Mouse (Mus musculus) fibroblast of lung, adult 2 months (primary cell): Measurements from ENCODE around the gene Apol10b.
"Not testable (repeated sequence)": the region's sequence is repeated elsewhere in the genome, so short reads cannot be mapped to it uniquely, and the experiment has no call there.

Source experiments
- DNase-seq: peaks from one replicate; pipeline ENCODE4 v3.0.0-alpha.2; 2011; ENCODE audit warnings: low read depth

Apol10b gene

DNA sequence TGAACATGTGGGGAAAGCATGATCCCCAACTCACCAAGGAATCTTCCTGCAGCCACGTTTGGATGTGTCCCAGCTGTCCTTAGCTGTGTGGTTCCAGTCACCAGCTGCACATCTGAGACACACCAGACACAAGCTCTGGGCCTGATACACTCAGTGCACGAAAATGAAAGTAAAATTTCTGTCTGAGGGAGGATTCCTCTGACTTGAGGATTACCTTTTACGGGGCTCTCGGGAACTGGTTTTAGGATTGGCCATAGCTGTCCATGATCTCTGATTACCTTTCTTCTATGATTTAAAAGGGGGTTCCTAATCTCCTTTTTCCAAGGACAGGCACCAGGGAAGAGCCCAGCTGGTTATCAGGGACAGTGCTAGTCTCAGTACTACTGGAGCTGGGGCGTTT lies at the start of gene Apol10b:
Gene Apol10b, minus strand, starts transcription at position 165 of the 400 bp plus-strand sequence.
- DNase-seq: no peak

- DNase-seq: not testable (repeated sequence)
These were observed 47.3 kb upstream of the Apol10b start, which contains the start of gene Apol11b for GRCm38 (mm10) chr15:77643176-77643575. Gene Apol11b, minus strand, starts transcription at chr15:77643286.

- DNase-seq: not testable (repeated sequence)
These were observed 33.9 kb upstream of the Apol10b start for GRCm38 (mm10) chr15:77629822-77630221.

DNA sequence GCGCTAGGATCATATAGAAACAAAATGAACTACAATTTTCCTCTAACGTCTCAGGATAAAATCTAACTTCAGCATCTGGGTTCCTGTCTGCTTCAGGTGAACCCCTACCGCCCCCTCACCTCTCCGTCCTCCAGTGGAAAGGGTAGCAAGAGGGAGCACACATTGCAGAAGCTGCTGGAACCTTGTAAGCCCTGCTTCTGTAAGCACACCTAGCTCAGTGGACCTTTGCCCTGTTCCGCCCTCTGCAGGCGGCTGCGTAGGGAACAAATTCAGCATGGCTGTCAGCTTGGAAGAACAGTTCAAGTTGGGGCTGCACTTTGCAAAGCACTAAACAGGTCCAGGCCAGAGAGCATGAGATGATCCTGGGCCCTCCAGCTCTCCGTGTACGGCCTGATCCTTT lies 32.7 kb upstream of the Apol10b start:
- not testable (repeated sequence) for DNase-seq

DNA sequence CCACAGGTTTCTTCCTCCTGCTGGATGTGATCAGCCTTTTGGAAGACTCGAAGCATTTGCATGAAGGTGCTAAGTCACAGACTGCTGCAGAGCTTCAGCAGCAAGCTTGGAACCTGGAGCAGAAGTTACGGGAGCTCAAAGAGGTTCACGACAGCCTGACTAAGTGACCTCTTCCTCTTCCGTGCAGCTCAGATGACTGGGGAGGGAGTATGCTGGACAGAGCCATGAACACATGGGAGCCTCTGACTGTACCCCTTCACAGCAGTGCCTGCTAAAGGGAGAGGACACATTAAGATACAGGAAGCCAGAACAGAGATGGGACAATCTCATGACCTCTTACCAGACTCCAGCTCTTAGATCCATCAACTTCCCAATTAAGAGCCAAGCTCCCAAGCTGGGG lies 30.5 kb upstream of the Apol10b start:
- DNase-seq: not testable (repeated sequence)

- DNase-seq: no peak
These were observed 28.8 kb upstream of the Apol10b start for GRCm38 (mm10) chr15:77624710-77625109.

DNA sequence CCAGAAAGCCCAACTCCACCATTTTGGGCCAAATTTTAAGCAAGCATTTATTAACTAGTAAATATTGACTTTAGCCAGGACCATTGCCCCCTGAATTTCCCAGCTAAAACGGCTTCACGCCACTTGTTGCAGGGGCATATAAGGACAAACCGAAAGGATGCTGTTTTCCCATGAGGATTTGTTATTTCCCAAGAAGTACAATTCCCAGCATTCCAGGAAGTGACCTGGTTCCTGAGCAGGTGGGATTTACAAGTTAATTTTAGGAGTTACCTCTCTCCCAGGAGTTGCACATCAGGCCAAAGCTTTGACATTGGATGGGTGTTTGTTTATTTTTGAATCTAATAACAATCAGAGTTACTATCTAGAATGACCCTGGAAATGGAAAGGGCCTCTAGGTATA lies 10.1 kb upstream of the Apol10b start:
- no peak for DNase-seq

- DNase-seq: no peak
These were observed 3.0 kb upstream of the Apol10b start, which contains the start of gene Gm36245 for GRCm38 (mm10) chr15:77598958-77599357. Gene Gm36245, plus strand, starts transcription at chr15:77599258.

- DNase-seq: no peak
These were observed 2.5 kb upstream of the Apol10b start for GRCm38 (mm10) chr15:77598429-77598828.

DNA sequence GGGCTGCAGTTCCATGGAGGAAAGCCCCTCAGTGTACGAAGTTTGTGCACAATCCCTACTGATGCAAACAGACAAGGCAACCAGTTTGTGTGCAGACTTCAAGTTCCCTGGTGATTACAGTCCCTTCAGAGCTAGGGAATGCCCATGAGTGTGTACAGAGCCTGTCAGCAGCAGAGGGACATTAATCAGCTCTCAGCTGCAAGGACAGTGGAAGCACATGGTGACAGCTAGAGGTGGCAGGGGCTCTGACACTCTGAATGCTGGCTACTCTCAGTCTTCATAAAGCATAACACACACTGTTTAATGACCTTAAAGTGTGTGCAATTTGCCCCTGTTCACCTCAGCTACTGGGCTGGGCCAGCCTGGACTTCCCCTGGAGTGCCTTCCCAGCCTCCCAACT lies 2.4 kb downstream of the Apol10b start:
- no peak for DNase-seq

DNA sequence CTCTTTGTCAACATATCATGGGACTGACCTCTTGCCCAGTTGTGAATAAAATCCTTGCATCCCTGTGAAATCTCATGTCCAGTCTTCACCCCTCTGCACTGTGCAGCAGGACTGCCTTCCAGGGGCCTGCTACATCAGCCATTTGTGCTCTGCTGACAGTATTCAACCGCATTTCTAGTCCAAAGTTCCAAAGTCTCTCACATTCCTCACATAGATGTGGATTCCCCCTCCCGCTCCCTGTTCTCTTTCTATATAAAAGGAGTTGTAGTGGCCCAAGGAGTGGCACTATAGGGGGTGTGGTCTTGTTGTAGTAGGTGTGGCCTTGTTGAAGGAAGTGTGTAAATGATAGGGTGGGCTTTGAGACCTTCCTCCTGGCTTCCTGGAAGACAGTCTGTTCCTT lies 5.0 kb downstream of the Apol10b start:
- DNase-seq: no peak

DNA sequence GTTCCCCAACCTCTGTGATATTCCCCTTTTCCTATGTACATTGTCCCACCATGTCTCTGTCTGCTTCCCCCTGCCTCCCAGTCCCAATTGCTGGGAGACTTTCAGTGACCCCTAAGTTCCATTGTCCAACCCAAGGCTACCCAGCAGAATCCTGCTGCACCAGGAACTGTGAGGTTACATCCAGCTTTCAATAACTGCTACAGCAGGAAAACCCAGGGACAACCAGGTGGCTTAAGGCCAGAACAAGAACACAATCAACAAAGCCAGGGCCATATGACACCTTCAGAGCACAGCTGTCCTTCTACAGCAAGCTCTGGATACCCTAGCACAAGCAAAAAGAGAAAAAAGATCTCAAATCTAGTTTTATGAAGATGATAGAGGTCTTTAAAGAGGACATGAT lies 6.9 kb downstream of the Apol10b start:
- DNase-seq: no peak

GRCm38 (mm10) chr15:77587026-77587425 lies 8.9 kb downstream of the Apol10b start:
- DNase-seq: no peak

- DNase-seq: no peak
These were observed 14.2 kb downstream of the Apol10b start for GRCm38 (mm10) chr15:77581681-77582080.

DNA sequence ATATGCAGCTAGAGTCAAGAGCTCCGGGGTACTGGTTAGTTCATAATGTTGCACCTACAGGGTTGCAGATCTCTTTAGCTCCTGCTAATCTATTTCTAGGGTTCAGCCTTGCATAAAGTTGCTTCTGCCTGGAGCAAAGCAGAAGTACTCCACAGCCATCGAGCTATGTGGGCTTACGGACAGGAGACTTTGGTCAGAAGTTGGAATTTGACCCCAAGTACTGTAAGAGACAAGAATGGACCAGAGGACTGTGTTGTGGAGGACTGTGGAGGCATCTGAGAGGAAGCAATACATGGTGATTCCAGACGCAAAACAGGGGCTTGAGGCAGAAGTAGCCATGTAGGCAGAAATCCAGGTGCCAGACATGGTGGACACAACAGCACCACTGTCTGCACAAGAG lies 16.6 kb downstream of the Apol10b start:
- DNase-seq: no peak

DNA sequence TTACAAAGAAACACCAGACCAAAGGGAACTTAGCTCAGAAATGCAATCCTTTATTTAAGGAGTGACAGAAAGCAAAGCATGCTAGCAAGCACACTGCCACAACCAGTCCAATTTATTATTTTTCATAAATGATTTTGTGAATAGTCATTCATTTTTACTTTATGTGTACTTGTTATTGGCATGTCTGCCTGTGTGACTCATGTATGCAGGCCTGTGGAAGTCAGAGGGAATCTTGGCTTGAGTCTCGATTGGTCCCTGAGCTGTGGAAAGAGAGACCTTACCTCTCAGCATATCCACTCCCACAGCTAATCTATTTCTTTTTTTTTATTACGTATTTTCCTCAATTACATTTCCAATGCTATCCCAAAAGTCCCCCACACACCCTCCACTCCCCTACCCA lies 17.1 kb downstream of the Apol10b start:
- DNase-seq: peak; percentile 27

GRCm38 (mm10) chr15:77563219-77563618 lies 32.7 kb downstream of the Apol10b start:
- DNase-seq: no peak

GRCm38 (mm10) chr15:77561792-77562191 lies 34.1 kb downstream of the Apol10b start, which contains the start of gene 1700025B11Rik:
Gene 1700025B11Rik, minus strand, starts transcription at chr15:77561892.
- DNase-seq: no peak

- not testable (repeated sequence) for DNase-seq
These were observed 56.7 kb downstream of the Apol10b start for GRCm38 (mm10) chr15:77539221-77539620.
